In genomic region chr9:57758528-57758927, GRCm38 (mm10) we compare ENCODE assay signal across 13 mouse cellular contexts. TPM values are rescaled to one million over a fixed set of nuclear protein-coding genes. Genes with fewer than 3 reads are reported as not detected.
DNase-seq lines count a peak whose midpoint lies in the region; ATAC-seq and TF ChIP-seq lines count a peak whose summit lies in the region.
"Had no signal": no experiment of that assay in that cellular context is flagged by ENCODE, and none has a peak within 500 bp of the region (broad histone marks: within the 10 kb centered on the region; RNA-seq: fewer than 3 reads in every experiment).

No protein-coding gene starts in this region.

- 0 out of 2 replicates have a peak, but pooled peaks have one; percentile 25 for ATAC-seq in liver, embryonic 12.5 days
- ATAC-seq in neural tube, embryonic 15.5 days (ENCODE audit: low FRiP score) = no peak
- no peak for ATAC-seq in lung, postnatal 0 days

- 84% methylated on average over 22 of the region's 22 CpGs for WGBS in liver, embryonic 12.5 days (ENCODE audit: insufficient replicate concordance)
- 94% methylated on average over 22 of the region's 22 CpGs for WGBS in neural tube, embryonic 15.5 days
- 94% methylated on average over 22 of the region's 22 CpGs for WGBS in lung, postnatal 0 days

- H3K4me2 ChIP-seq in liver, embryonic 12.5 days = peak overlapping the region; percentile 62
- H3K4me2 ChIP-seq in neural tube, embryonic 15.5 days = no peak overlapping the region
- H3K4me2 ChIP-seq in lung, postnatal 0 days (replicated peaks; ENCODE audit: low read depth, low read length) = no peak overlapping the region
- H3K4me2 ChIP-seq: hindbrain, embryonic 12.5 days; limb, embryonic 13.5 days; midbrain, embryonic 12.5 days had no signal

- TF ChIP-seq CTCF in lung, postnatal 0 days (IDR thresholded peaks at IDR 0.05) = no peak

- peaks cover 69% of the 10 kb centered on the region for H3K4me1 ChIP-seq in liver, embryonic 12.5 days
- peaks cover 35% of the 10 kb centered on the region for H3K4me1 ChIP-seq in neural tube, embryonic 15.5 days
- peaks cover 18% of the 10 kb centered on the region for H3K4me1 ChIP-seq in lung, postnatal 0 days (ENCODE audit: insufficient read depth, low read depth, low read length)

- TF ChIP-seq EP300 in lung, postnatal 0 days (IDR thresholded peaks at IDR 0.05) = no peak

- H3K9me3 ChIP-seq in liver, embryonic 12.5 days (replicated peaks) = no peaks in the 10 kb centered on the region
- no peaks in the 10 kb centered on the region for H3K9me3 ChIP-seq in neural tube, embryonic 15.5 days (replicated peaks)
- no peaks in the 10 kb centered on the region for H3K9me3 ChIP-seq in lung, postnatal 0 days (ENCODE audit: low read length)
- H3K9me3 ChIP-seq: hindbrain, embryonic 12.5 days; limb, embryonic 13.5 days; midbrain, embryonic 12.5 days had no signal

- peak overlapping the region; percentile 99 for H3K27ac ChIP-seq in liver, embryonic 12.5 days
- H3K27ac ChIP-seq in neural tube, embryonic 15.5 days (replicated peaks) = no peak overlapping the region
- H3K27ac ChIP-seq in lung, postnatal 0 days (ENCODE audit: low read length) = no peak overlapping the region
- H3K27ac ChIP-seq: hindbrain, embryonic 12.5 days; kidney, postnatal 0 days; limb, embryonic 13.5 days; midbrain, embryonic 12.5 days had no signal

- H3K4me3 ChIP-seq in liver, embryonic 12.5 days = peak overlapping the region; percentile 37
- no peak overlapping the region for H3K4me3 ChIP-seq in neural tube, embryonic 15.5 days (replicated peaks)
- no peak overlapping the region for H3K4me3 ChIP-seq in lung, postnatal 0 days (ENCODE audit: low read depth, low read length)
- H3K4me3 ChIP-seq: hindbrain, embryonic 12.5 days; limb, embryonic 13.5 days; midbrain, embryonic 12.5 days had no signal

- peak; percentile 37 for DNase-seq in cerebellum, adult 11 months
- no peak for DNase-seq in cerebellum, postnatal 4 days (ENCODE audit: low spot score in 2 of 2)
- DNase-seq in kidney, adult 11 months = peak; percentile 41
- DNase-seq in kidney, adult 9 months = no peak
- peak; percentile 64 for DNase-seq in cerebellum, adult 9-10 months
- DNase-seq in lung, postnatal 0 days (ENCODE audit: low spot score) = no peak
- DNase-seq: thymus, postnatal 4 days had no signal

- peaks cover 96% of the 10 kb centered on the region for H3K36me3 ChIP-seq in liver, embryonic 12.5 days
- H3K36me3 ChIP-seq in neural tube, embryonic 15.5 days = peaks cover 75% of the 10 kb centered on the region
- H3K36me3 ChIP-seq in lung, postnatal 0 days (ENCODE audit: insufficient read depth, low read length) = peaks cover 55% of the 10 kb centered on the region

- no peaks in the 10 kb centered on the region for H3K27me3 ChIP-seq in liver, embryonic 12.5 days (replicated peaks)
- H3K27me3 ChIP-seq in neural tube, embryonic 15.5 days (replicated peaks) = no peaks in the 10 kb centered on the region
- H3K27me3 ChIP-seq in lung, postnatal 0 days (replicated peaks; ENCODE audit: insufficient read depth, low read length) = no peaks in the 10 kb centered on the region
- H3K27me3 ChIP-seq: hindbrain, embryonic 12.5 days; limb, embryonic 13.5 days; midbrain, embryonic 12.5 days had no signal

- peak overlapping the region; percentile 53 for H3K9ac ChIP-seq in liver, embryonic 12.5 days
- H3K9ac ChIP-seq in neural tube, embryonic 15.5 days (replicated peaks) = no peak overlapping the region
- no peak overlapping the region for H3K9ac ChIP-seq in lung, postnatal 0 days (replicated peaks; ENCODE audit: low read depth)
- H3K9ac ChIP-seq: hindbrain, embryonic 12.5 days; limb, embryonic 13.5 days; midbrain, embryonic 12.5 days had no signal

RNA-seq across cellular contexts. Expression of gene Clk3, which starts 7.1 kb away (rescaled TPM):
- 99.8 and 104 TPM in 2 replicates for polyA plus RNA-seq in liver, embryonic 12.5 days (2016; fragmentation: Nextera tagmentation; extraction: Ambion mirVana)
- 63.6 and 65.7 TPM in 2 replicates for polyA plus RNA-seq in neural tube, embryonic 15.5 days (2015; fragmentation: Nextera tagmentation; extraction: Ambion mirVana)
- polyA plus RNA-seq in lung, postnatal 0 days (2015; fragmentation: Nextera tagmentation; extraction: Ambion mirVana) = 65.1 and 65.5 TPM in 2 replicates

RNA-seq across cellular contexts. Expression of gene Edc3, which starts 50.2 kb away (rescaled TPM):
- polyA plus RNA-seq in liver, embryonic 12.5 days (2016; fragmentation: Nextera tagmentation; extraction: Ambion mirVana) = 21.2 and 22.2 TPM in 2 replicates
- 27.6 and 29.4 TPM in 2 replicates for polyA plus RNA-seq in neural tube, embryonic 15.5 days (2015; fragmentation: Nextera tagmentation; extraction: Ambion mirVana)
- 23.3 and 25.3 TPM in 2 replicates for polyA plus RNA-seq in lung, postnatal 0 days (2015; fragmentation: Nextera tagmentation; extraction: Ambion mirVana)

Comparison
In these comparisons a context has a peak if more than half of its experiments do, and no peak if none do; other contexts are left out.
1. DNase-seq: peak in cerebellum, adult 11 months (single experiment), kidney, adult 11 months (single experiment) and cerebellum, adult 9-10 months (single experiment); none in cerebellum, postnatal 4 days (0 of 2), kidney, adult 9 months (single experiment) and lung, postnatal 0 days (single experiment).